Mouse (Mus musculus): ENCODE results near the gene Efcc1. TPM values are rescaled to one million over a fixed set of nuclear protein-coding genes. Genes with fewer than 3 reads are reported as not detected.
"Not testable (repeated sequence)": the region's sequence is repeated elsewhere in the genome, so short reads cannot be mapped to it uniquely, and the experiment has no call there.

Efcc1 gene
- polyA plus RNA-seq, 1 experiment = 14.5 TPM

- 90% methylated on average over 6 of the region's 6 CpGs for WGBS
- no peaks in the 10 kb centered on the region for H3K4me1 ChIP-seq (ENCODE audit: control insufficient read depth, insufficient read depth, low read length)
- H3K4me3 ChIP-seq (replicated peaks; ENCODE audit: extremely low read depth, low read depth, low read length) = no peak overlapping the region
- no peak for DNase-seq
- TF ChIP-seq CTCF (IDR thresholded peaks at IDR 0.05; ENCODE audit: insufficient read depth, low read length) = no peak
- no peak for TF ChIP-seq POLR2A (IDR thresholded peaks at IDR 0.05; ENCODE audit: borderline replicate concordance, extremely low read depth, low read depth, low read length)
Measured at GRCm38 (mm10) chr6:87751574-87751973, 20.9 kb downstream of the Efcc1 start.

GRCm38 (mm10) chr6:87755196-87755595 lies 24.5 kb downstream of the Efcc1 start:
- WGBS = 84% methylated on average over 4 of the region's 4 CpGs
- Histone ChIP-seq H3K4me3 (replicated peaks; ENCODE audit: extremely low read depth, low read depth, low read length) (no peak overlapping the region), H3K4me1 (ENCODE audit: control insufficient read depth, insufficient read depth, low read length) (no peaks in the 10 kb centered on the region)
- DNase-seq = no peak
- TF ChIP-seq CTCF (IDR thresholded peaks at IDR 0.05; ENCODE audit: insufficient read depth, low read length) (no peak), POLR2A (IDR thresholded peaks at IDR 0.05; ENCODE audit: borderline replicate concordance, extremely low read depth, low read depth, low read length) (no peak)

- TF ChIP-seq POLR2A (IDR thresholded peaks at IDR 0.05; ENCODE audit: borderline replicate concordance, extremely low read depth, low read depth, low read length) (no peak), CTCF (IDR thresholded peaks at IDR 0.05; ENCODE audit: insufficient read depth, low read length) (no peak)
- 81% methylated on average over 8 of the region's 8 CpGs for WGBS
- H3K4me1 ChIP-seq (ENCODE audit: control insufficient read depth, insufficient read depth, low read length) = no peaks in the 10 kb centered on the region
- no peak overlapping the region for H3K4me3 ChIP-seq (replicated peaks; ENCODE audit: extremely low read depth, low read depth, low read length)
- no peak for DNase-seq
Measured at GRCm38 (mm10) chr6:87756896-87757295, 26.2 kb downstream of the Efcc1 start.

GRCm38 (mm10) chr6:87759404-87759803 lies 28.7 kb downstream of the Efcc1 start:
- Histone ChIP-seq H3K4me3 (replicated peaks; ENCODE audit: extremely low read depth, low read depth, low read length) (no peak overlapping the region), H3K4me1 (ENCODE audit: control insufficient read depth, insufficient read depth, low read length) (no peaks in the 10 kb centered on the region)
- no peak for DNase-seq
- WGBS = 53% methylated on average over 3 of the region's 3 CpGs
- TF ChIP-seq POLR2A (IDR thresholded peaks at IDR 0.05; ENCODE audit: borderline replicate concordance, extremely low read depth, low read depth, low read length) (no peak), CTCF (IDR thresholded peaks at IDR 0.05; ENCODE audit: insufficient read depth, low read length) (no peak)

- Histone ChIP-seq H3K4me1 (ENCODE audit: control insufficient read depth, insufficient read depth, low read length) (no peaks in the 10 kb centered on the region), H3K4me3 (replicated peaks; ENCODE audit: extremely low read depth, low read depth, low read length) (no peak overlapping the region)
- TF ChIP-seq POLR2A (IDR thresholded peaks at IDR 0.05; ENCODE audit: borderline replicate concordance, extremely low read depth, low read depth, low read length) (no peak), CTCF (IDR thresholded peaks at IDR 0.05; ENCODE audit: insufficient read depth, low read length) (no peak)
- no peak for DNase-seq
- WGBS = 49% methylated on average over 3 of the region's 3 CpGs
Measured at GRCm38 (mm10) chr6:87759850-87760249, 29.2 kb downstream of the Efcc1 start.

GRCm38 (mm10) chr6:87762161-87762560 lies 31.5 kb downstream of the Efcc1 start:
- 65% methylated on average over 5 of the region's 5 CpGs for WGBS
- no peak for TF ChIP-seq POLR2A (IDR thresholded peaks at IDR 0.05; ENCODE audit: borderline replicate concordance, extremely low read depth, low read depth, low read length)
- TF ChIP-seq CTCF (IDR thresholded peaks at IDR 0.05; ENCODE audit: insufficient read depth, low read length) = no peak
- DNase-seq = no peak
- H3K4me3 ChIP-seq (replicated peaks; ENCODE audit: extremely low read depth, low read depth, low read length) = no peak overlapping the region
- H3K4me1 ChIP-seq (ENCODE audit: control insufficient read depth, insufficient read depth, low read length) = no peaks in the 10 kb centered on the region

GRCm38 (mm10) chr6:87763376-87764280 lies 33.0 kb downstream of the Efcc1 start:
- 59% methylated on average over 4 of the region's 4 CpGs for WGBS
- DNase-seq = no peak

GRCm38 (mm10) chr6:87764296-87764695 lies 33.6 kb downstream of the Efcc1 start:
- 89% methylated on average over 2 of the region's 2 CpGs for WGBS
- DNase-seq; H3K4me1 ChIP-seq (ENCODE audit: control insufficient read depth, insufficient read depth, low read length); H3K4me3 ChIP-seq (replicated peaks; ENCODE audit: extremely low read depth, low read depth, low read length): not testable (repeated sequence)

More at GRCm38 (mm10) chr6:87763376-87764280, 33.0 kb downstream of the Efcc1 start:
- no peak for TF ChIP-seq POLR2A (IDR thresholded peaks at IDR 0.05; ENCODE audit: borderline replicate concordance, extremely low read depth, low read depth, low read length)
- TF ChIP-seq CTCF (IDR thresholded peaks at IDR 0.05; ENCODE audit: insufficient read depth, low read length) = peak; percentile 49
- H3K4me3 ChIP-seq (replicated peaks; ENCODE audit: extremely low read depth, low read depth, low read length) = no peak overlapping the region
- no peaks in the 10 kb centered on the region for H3K4me1 ChIP-seq (ENCODE audit: control insufficient read depth, insufficient read depth, low read length)

GRCm38 (mm10) chr6:87770626-87771025 lies 40.0 kb downstream of the Efcc1 start:
- Histone ChIP-seq H3K4me3 (replicated peaks; ENCODE audit: extremely low read depth, low read depth, low read length) (no peak overlapping the region), H3K4me1 (ENCODE audit: control insufficient read depth, insufficient read depth, low read length) (no peaks in the 10 kb centered on the region)
- no peak for DNase-seq
- TF ChIP-seq POLR2A (IDR thresholded peaks at IDR 0.05; ENCODE audit: borderline replicate concordance, extremely low read depth, low read depth, low read length) (no peak), CTCF (IDR thresholded peaks at IDR 0.05; ENCODE audit: insufficient read depth, low read length) (no peak)
- WGBS = 44% methylated on average over 8 of the region's 8 CpGs

- WGBS = 16% methylated on average over 1 of the region's 1 CpGs
Measured at GRCm38 (mm10) chr6:87774466-87774865, 43.8 kb downstream of the Efcc1 start.

More at GRCm38 (mm10) chr6:87774466-87774865, 43.8 kb downstream of the Efcc1 start:
- no peak for TF ChIP-seq CTCF (IDR thresholded peaks at IDR 0.05; ENCODE audit: insufficient read depth, low read length)
- no peak for TF ChIP-seq POLR2A (IDR thresholded peaks at IDR 0.05; ENCODE audit: borderline replicate concordance, extremely low read depth, low read depth, low read length)
- DNase-seq = no peak
- Histone ChIP-seq H3K4me3 (replicated peaks; ENCODE audit: extremely low read depth, low read depth, low read length) (no peak overlapping the region), H3K4me1 (ENCODE audit: control insufficient read depth, insufficient read depth, low read length) (no peaks in the 10 kb centered on the region)
